Mouse (Mus musculus) gastrocnemius, postnatal 4 days (tissue): ENCODE measurements around the gene Tmem97. TPM values are rescaled to one million over a fixed set of nuclear protein-coding genes. Genes with fewer than 3 reads are reported as not detected.
A peak's percentile ranks its signal among the peaks of the same experiment; 100 is the strongest.
"Not testable (repeated sequence)": the region's sequence is repeated elsewhere in the genome, so short reads cannot be mapped to it uniquely, and the experiment has no call there.

Experiments
- DNase-seq, 2 experiments: peaks; one replicate each; pipeline ENCODE4 v3.0.0; 2021 to 2022; ENCODE audit warnings: low spot score in 2 of 2, mixed read lengths in 2 of 2
- total RNA-seq, 2 experiments: library from RNA; stranded (reverse); gene quantifications; 2 replicates each; pipeline ENCODE4 v1.2.3; 2021

The Tmem97 gene
- total RNA-seq, 2 experiments from 2014 or later = 21.8 to 22.4 TPM

- no peak for DNase-seq
Observed at GRCm38 (mm10) chr11:78555623-78556022, 5.0 kb upstream of the Tmem97 start.

DNA sequence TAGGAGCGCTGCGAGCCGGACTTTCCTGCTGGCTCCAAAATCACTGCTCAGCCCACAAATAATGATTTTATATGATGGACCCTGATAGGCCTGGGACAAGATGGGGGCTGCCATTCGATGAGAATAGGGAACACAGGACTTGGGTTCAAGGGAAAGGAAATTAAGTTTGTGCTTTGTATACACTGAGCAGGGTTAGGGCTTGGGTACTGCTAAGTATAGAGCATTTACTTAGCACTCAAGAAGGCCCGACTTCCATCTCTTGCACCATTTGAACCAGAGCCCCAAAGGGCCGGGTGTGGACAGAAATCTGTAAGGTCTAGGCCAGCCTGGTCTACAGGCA lies 452 bp upstream of the Tmem97 start:
- DNase-seq = no peak

GRCm38 (mm10) chr11:78549491-78549987 lies 1.0 kb downstream of the Tmem97 start:
- DNase-seq = no peak

GRCm38 (mm10) chr11:78547718-78548460 lies 2.7 kb downstream of the Tmem97 start:
- DNase-seq = no peak

DNA sequence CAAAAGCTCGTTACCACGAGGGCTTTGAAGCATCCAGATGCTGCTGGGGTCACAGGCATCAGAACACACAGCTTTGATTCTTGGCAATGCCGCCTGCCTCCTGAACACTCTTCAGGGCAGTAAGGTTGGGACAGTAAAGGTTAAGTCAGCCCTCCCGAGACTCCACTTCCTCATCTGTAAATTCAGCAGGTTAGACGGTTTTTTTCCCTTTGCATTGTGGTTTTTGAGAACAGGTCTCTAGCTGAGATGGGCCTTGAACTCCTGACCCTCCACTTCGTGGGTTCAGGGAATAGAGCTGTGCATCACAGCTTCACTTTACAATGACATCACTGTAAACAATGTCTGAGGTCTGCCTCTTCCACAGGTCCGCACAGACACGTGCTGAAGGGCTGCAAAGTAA lies 5.4 kb downstream of the Tmem97 start:
- no peak for DNase-seq

DNA sequence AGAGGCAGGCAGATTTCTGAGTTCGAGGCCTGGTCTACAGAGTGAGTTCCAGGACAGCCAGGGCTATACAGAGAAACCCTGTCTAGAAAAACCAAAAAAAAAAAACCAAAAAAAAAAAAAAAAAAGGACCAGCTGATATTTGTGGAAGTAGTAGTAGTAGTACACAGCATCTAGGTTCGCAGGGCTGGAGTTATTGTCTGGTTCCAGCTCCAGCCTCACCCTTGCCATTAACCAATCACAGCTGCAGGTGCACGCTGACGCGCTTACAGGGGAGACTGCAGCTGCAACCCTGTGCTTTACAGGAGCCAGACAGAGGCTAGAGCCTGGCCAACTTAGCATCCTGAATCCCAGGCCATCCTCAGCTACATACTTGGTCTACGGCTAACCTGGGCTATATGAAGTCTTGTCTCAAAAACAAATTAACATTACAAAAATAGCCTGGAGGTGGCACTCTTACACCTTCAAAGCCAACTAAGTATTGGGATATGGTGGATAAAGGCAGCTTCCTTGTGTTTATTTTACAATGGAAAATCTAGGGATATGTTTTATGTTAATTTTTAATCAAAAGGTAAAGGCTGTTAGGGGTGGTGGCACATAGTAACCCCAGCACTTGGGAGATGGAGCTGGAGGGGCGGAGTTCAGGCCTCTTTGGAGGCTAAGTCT lies 6.0 kb downstream of the Tmem97 start:
- no peak for DNase-seq

DNA sequence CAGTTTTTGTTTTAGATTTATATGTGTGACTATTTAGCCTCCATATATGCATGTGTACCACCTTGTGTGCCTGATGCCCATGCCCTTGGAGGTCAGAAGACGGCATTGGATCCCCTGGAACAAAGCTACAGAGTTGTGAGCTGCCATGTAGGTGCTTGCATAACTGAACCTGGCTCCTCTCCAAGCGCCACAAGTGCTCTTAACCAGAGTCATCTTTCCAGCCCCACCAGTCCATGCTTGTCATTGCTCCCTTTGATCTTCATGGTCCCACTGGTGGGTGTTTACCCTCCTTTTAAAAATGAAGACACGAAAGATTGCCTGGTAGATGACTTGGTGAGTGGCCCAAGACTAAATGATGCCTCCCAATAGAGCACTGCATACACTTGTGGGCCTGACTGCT lies 10.2 kb downstream of the Tmem97 start:
- no peak for DNase-seq

- DNase-seq = no peak
Observed at GRCm38 (mm10) chr11:78536690-78537084, 13.9 kb downstream of the Tmem97 start.

DNA sequence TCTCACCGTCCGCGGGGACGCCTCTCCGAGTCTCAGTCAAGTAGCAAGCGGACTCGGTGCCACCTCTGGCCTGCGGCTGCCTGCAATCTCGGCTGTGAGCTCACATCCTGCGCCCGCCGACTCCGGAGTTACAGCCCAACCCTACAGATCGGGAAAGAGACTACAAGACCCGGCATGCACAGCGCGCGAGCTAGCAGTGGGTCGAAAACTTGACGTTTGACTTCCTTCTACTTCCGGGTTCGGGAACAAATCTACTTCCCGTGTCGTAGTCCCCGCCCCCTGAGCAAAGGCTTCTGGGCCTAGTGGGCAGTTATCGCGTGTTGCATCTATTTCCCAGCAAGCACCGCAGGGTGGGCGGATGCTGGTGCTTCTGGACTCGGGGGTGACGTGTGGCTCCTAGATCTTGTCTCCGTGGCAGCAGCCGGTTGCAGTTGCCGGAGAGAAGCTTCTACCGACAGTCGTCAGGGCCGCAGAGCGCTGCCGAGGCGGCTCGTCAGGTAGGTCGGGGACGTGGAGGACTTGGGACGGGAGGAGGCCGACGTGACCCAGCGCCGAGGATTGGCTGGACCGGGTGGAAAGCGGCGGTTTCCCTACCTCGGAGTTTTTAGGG lies 14.4 kb downstream of the Tmem97 start, which contains the start of the genes Tnfaip1 and Ift20:
TSS of gene Tnfaip1 (minus strand) at position 253 of the 610 bp plus-strand sequence.
TSS of gene Ift20 (plus strand) at position 282 of the 610 bp plus-strand sequence.
- DNase-seq = peak; percentile 85 to 96

DNA sequence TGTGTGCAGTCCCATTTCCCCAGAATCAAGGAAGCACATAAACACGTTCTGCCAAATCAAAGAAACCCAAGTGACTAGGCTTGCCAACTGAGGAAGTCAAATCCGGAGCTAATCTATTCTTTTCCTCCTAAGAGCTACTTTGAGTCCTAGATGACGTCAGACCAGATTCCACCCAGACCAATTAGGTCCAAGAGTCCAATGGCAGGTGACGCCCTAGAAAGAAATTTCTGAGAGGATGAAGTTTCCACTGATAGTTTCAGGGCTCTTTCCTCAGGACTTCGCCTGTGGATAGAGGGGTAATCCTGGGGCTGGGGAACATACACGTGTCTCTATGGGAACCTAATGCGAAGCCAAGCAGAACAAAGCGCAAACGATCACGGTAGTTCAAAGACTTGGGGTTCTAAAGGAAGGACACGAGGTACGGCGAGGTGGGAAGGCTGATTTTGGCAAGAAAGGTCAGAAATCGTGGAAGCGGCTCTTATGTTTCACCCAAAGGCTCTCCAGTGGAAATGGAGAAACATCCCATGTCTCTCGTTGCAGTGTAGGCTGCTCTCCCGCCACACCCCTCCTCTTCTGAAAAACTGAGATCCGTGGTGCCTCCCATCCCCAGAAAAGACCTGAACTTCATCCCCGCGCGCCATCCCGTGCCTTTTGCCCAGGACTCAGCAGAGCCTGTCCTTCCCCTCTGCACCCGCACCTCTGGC lies 15.0 kb downstream of the Tmem97 start:
- DNase-seq = no peak

DNA sequence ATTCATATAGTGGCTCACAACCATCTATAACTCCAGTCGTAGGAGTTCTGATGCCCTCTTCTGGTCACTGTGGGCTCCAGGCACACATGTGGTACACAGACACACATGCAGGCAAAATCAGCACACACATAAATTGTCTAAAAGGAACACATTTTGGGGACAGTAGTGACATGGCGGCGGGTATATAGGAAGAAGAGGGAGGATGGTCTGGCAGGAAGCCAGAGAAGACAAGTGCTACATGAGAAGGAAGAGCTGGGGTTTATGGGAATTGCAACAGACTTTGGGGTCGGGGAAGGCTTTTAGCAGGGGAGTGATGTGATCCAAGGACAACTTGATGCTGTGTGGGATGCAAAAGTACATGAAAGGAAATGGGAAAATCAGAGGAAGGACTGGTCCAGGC lies 16.1 kb downstream of the Tmem97 start:
- no peak for DNase-seq

DNA sequence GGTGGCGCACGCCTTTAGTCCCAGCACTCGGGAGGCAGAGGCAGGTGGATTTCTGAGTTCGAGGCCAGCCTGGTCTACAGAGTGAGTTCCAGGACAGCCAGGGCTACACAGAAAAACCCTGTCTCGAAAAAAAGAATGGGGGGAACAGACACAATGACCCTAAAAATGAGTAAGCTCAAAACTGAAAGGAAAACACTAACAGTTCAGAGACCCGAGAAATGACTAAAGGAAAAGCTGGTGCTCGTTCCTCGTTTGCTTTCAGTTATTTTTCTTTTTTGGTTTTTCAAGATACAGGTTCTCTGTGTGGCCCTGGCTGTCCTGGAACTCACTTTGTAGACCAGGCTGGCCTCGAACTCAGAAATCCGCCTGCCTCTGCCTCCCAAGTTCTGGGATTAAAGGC lies 19.1 kb downstream of the Tmem97 start:
- DNase-seq = not testable (repeated sequence)

DNA sequence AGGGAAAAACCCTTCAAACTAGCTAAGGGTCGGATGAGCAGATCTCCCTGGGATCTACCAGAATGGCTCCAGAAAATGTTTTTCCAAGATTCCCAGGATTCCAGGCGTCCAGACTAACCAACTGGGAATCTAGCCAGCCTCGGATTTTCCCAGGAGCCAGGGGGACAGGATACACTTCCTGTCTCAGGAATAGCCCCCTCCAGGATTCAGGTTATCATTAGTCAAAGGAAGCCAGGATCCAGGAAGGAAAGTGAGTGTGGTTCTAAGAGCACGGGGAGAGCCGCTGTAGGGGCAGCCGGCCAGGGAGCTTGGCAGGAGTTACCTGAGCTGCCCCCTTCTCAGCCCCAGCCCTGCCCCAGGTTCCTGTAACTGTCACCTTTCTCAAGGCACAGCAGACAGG lies 19.5 kb downstream of the Tmem97 start:
- peak in 1 of 2 experiments; percentile 31 for DNase-seq

GRCm38 (mm10) chr11:78530001-78530400 lies 20.6 kb downstream of the Tmem97 start:
- no peak for DNase-seq

- no peak for DNase-seq
Observed at GRCm38 (mm10) chr11:78528714-78529113, 21.9 kb downstream of the Tmem97 start.

GRCm38 (mm10) chr11:78524838-78525237 lies 25.7 kb downstream of the Tmem97 start:
- DNase-seq = no peak

DNA sequence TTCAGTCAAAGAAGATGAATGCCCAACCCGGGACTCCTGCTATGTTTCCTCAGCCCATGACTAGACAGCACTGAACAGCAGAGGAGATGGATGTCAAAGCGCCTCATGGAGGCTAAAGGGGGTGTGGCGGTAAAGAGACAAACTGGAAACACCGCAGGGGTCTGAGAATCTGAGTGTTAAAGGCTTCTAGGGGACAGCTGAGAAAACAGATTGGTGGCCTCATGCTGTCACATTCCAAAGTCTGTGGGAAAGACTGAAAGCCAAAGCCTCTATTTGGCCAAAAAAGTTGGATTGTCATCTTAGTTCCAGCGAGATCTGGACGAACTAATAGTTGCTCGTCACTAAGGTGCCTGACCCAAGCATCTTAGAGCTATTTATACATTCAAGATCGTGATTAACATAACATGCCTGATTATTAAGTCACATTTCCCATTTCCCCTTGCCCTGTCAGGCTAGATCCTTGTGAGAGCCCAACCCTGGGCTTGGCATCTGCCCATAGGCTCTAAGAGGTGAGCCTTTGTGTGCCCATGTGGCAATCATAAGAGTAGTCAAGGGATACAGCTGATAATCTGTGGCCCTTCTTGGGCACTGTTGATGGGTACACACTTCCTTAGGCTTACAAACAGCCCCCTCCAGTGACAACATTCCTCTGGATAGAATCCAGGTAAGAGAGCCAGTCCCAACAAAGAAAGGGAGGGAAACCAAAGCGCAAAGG lies 27.2 kb downstream of the Tmem97 start:
- no peak for DNase-seq

DNA sequence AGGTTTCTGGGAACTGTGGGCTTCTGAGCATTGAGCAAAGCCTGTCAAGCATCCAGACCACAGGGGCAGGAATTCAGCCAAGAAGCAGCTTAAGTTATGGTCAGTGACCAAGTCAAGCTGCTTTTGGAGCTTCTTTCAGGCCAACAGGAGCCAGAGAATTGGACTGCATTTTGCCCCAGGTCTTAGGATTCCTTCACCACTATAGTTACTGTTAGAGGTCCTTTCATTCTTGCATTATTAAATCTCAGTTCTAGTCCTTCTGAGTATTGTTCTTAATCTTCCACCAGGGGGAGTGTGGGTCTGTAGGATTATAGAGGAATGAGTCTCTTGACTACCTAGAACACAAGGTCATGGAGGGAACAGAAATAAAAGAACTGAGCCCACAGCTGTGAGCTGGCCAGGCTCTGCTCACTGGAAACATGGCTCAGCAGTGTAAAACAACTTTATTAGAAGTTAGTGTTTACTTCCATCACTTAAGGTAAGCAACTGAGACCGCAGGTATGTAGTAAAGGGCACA lies 28.0 kb downstream of the Tmem97 start:
- no peak for DNase-seq

- no peak for DNase-seq
Observed at GRCm38 (mm10) chr11:78521880-78522279, 28.7 kb downstream of the Tmem97 start.

- no peak for DNase-seq
Observed at GRCm38 (mm10) chr11:78518931-78519330, 31.6 kb downstream of the Tmem97 start.
